Mouse (Mus musculus) C2C12 (cell line): ENCODE measurements around the gene Anxa3. TPM values are rescaled to one million over a fixed set of nuclear protein-coding genes. Genes with fewer than 3 reads are reported as not detected.

ENCODE experiments used
- H3K27me3 ChIP-seq: one replicate; pipeline ENCODE4 v1.6.1; 2011; ENCODE audit not compliant: control insufficient read depth, insufficient read depth, insufficient read length
- H3K36me3 ChIP-seq: one replicate; pipeline ENCODE4 v1.6.1; 2011; ENCODE audit not compliant: control insufficient read depth, insufficient read depth
- H3K4me3 ChIP-seq: one replicate; pipeline ENCODE4 v1.5.1; 2011; ENCODE audit warnings: mild to moderate bottlenecking, control low read depth; ENCODE audit not compliant: poor library complexity, insufficient read depth, severe bottlenecking
- H3K79me2 ChIP-seq: one replicate; pipeline ENCODE4 v1.6.1; 2011; ENCODE audit not compliant: control insufficient read depth, insufficient read depth
- H3K79me3 ChIP-seq: one replicate; pipeline ENCODE4 v1.6.1; 2011; ENCODE audit warnings: low read depth, control low read depth
- H3ac ChIP-seq: one replicate; pipeline ENCODE3; 2011; ENCODE audit warnings: low read depth; ENCODE audit not compliant: control insufficient read depth, insufficient read length
- CEBPB ChIP-seq: IDR thresholded peaks from one replicate; pipeline ENCODE4 v1.6.1; 2011; ENCODE audit warnings: low read depth, mild to moderate bottlenecking, control low read depth, moderate library complexity
- CTCF ChIP-seq: IDR thresholded peaks from one replicate; pipeline ENCODE4 v1.5.1; 2011; ENCODE audit not compliant: control insufficient read depth, insufficient read depth, insufficient read length
- FOSL1 ChIP-seq: IDR thresholded peaks from one replicate; pipeline ENCODE4 v1.8.0; 2011; ENCODE audit warnings: mild to moderate bottlenecking, low read length; ENCODE audit not compliant: poor library complexity, insufficient read depth, severe bottlenecking
- MAX ChIP-seq: IDR thresholded peaks from one replicate; pipeline ENCODE4 v1.6.1; 2011; ENCODE audit warnings: mild to moderate bottlenecking, control low read depth
- MYOD1 ChIP-seq: IDR thresholded peaks from one replicate; pipeline ENCODE4 v1.6.1; 2011; ENCODE audit warnings: low read depth; ENCODE audit not compliant: control insufficient read depth, insufficient read length
- MYOG ChIP-seq: IDR thresholded peaks from one replicate; pipeline ENCODE4 v1.6.1; 2011; ENCODE audit not compliant: control insufficient read depth, insufficient read length; ENCODE audit errors: extremely low read depth
- USF1 ChIP-seq: IDR thresholded peaks from one replicate; pipeline ENCODE4 v1.6.1; 2011; ENCODE audit warnings: low read depth, mild to moderate bottlenecking, control low read depth, moderate library complexity
- polyA plus RNA-seq: library from polyadenylated mRNA; unstranded; fragments of >200 nt; fragmentation: generic; extraction: Trizol; gene quantifications from one replicate; pipeline ENCODE4 v1.2.1, GENCODE M21; 2012; ENCODE audit warnings: missing spikeins

Gene Anxa3
- polyA plus RNA-seq, 1 experiment, result 169 TPM

GRCm38 (mm10) chr5:96885202-96885601 lies 92.1 kb downstream of the Anxa3 start:
- Histone ChIP-seq H3K79me3 (no peaks in the 10 kb centered on the region), H3K4me3 (no peak overlapping the region), H3K27me3 (no peaks in the 10 kb centered on the region), H3K79me2 (no peaks in the 10 kb centered on the region), H3K36me3 (no peaks in the 10 kb centered on the region), H3ac (no peak overlapping the region)
- no peak for TF ChIP-seq USF1
- TF ChIP-seq MAX, result no peak
- TF ChIP-seq MYOG, result no peak
- TF ChIP-seq CEBPB, result no peak
- TF ChIP-seq MYOD1, result no peak
- TF ChIP-seq FOSL1, result no peak
- no peak for TF ChIP-seq CTCF

GRCm38 (mm10) chr5:96888396-96888795 lies 95.3 kb downstream of the Anxa3 start:
- no peaks in the 10 kb centered on the region for H3K27me3 ChIP-seq
- H3K79me3 ChIP-seq, result no peaks in the 10 kb centered on the region
- H3K79me2 ChIP-seq, result no peaks in the 10 kb centered on the region
- no peak overlapping the region for H3ac ChIP-seq
- no peak for TF ChIP-seq USF1
- no peak for TF ChIP-seq CTCF
- TF ChIP-seq MYOD1, result no peak
- TF ChIP-seq MYOG, result no peak
- H3K4me3 ChIP-seq, result no peak overlapping the region
- H3K36me3 ChIP-seq, result no peaks in the 10 kb centered on the region

GRCm38 (mm10) chr5:96890367-96890766 lies 97.2 kb downstream of the Anxa3 start:
- Histone ChIP-seq H3K27me3 (no peaks in the 10 kb centered on the region), H3K4me3 (no peak overlapping the region)
- no peak for TF ChIP-seq FOSL1
- no peak for TF ChIP-seq CEBPB
- no peak for TF ChIP-seq MYOD1
- no peak for TF ChIP-seq MYOG
- TF ChIP-seq MAX, result no peak
- no peak for TF ChIP-seq USF1
- TF ChIP-seq CTCF, result no peak

More at GRCm38 (mm10) chr5:96890367-96890766, 97.2 kb downstream of the Anxa3 start:
- Histone ChIP-seq H3K79me3 (no peaks in the 10 kb centered on the region), H3K79me2 (no peaks in the 10 kb centered on the region), H3ac (no peak overlapping the region), H3K36me3 (no peaks in the 10 kb centered on the region)

Other genes with a start within 250 kb of the Anxa3 start
- 5.9 TPM for gene Bmp2k, start 204.3 kb downstream of the Anxa3 start, polyA plus RNA-seq